Mouse (Mus musculus) heart, embryonic 11.5 days (tissue): ENCODE results near the gene Apeh. TPM values are rescaled to one million over a fixed set of nuclear protein-coding genes. Genes with fewer than 3 reads are reported as not detected.

Source experiments
- ATAC-seq: fragments of 200-750 bp; cut with Nextera tagmentation; replicated peaks from 2 replicates; pipeline ENCODE4 v1.8.0; 2017; ENCODE audit warnings: moderate library complexity; ENCODE audit not compliant: insufficient number of reproducible peaks, low FRiP score, low TSS enrichment
- H3K27ac ChIP-seq: fragments of 300-500 bp; sonication (generic); 2 replicates; pipeline ENCODE4 v1.5.1; 2014; ENCODE audit warnings: mild to moderate bottlenecking, low read depth, low read length
- H3K27me3 ChIP-seq: fragments of 300-500 bp; sonication (generic); 2 replicates; pipeline ENCODE4 v1.6.1; 2014; ENCODE audit warnings: mild to moderate bottlenecking, low read length, mixed read lengths; ENCODE audit not compliant: control insufficient read depth, insufficient read depth
- H3K36me3 ChIP-seq: fragments of 300-500 bp; sonication (generic); 2 replicates; pipeline ENCODE4 v1.6.1; 2014; ENCODE audit warnings: mild to moderate bottlenecking, low read length, moderate library complexity, mixed read lengths; ENCODE audit not compliant: control insufficient read depth, insufficient read depth
- H3K4me1 ChIP-seq: fragments of 300-500 bp; sonication (generic); 2 replicates; pipeline ENCODE4 v1.6.1; 2014; ENCODE audit warnings: low read length; ENCODE audit not compliant: control insufficient read depth, insufficient read depth
- H3K4me2 ChIP-seq: fragments of 300-500 bp; sonication (generic); 2 replicates; pipeline ENCODE4 v1.6.1; 2014; ENCODE audit warnings: mild to moderate bottlenecking, moderate library complexity
- H3K4me3 ChIP-seq: fragments of 300-500 bp; sonication (generic); 2 replicates; pipeline ENCODE4 v1.5.1; 2014; ENCODE audit warnings: low read depth, low read length
- H3K9ac ChIP-seq: fragments of 300-500 bp; sonication (generic); 2 replicates; pipeline ENCODE4 v1.6.1; 2014; ENCODE audit warnings: mild to moderate bottlenecking, low read depth, low read length, moderate library complexity
- H3K9me3 ChIP-seq: fragments of 300-500 bp; sonication (generic); replicated peaks from 2 replicates; pipeline ENCODE4 v1.6.1; 2016; ENCODE audit warnings: low read length; ENCODE audit not compliant: control insufficient read depth
- WGBS: fragments of 180-500 bp; shearing (Covaris S2); extraction: QIAGEN DNeasy Blood & Tissue Kit; methylation state at CpG from one replicate; pipeline ENCODE4 v1.1.7; 2014; ENCODE audit not compliant: insufficient replicate concordance; 5-methylcytosine and 5-hydroxymethylcytosine counted together
- polyA plus RNA-seq: library from polyadenylated mRNA; unstranded; fragments of >200 nt; fragmentation: Nextera tagmentation; extraction: Ambion mirVana; gene quantifications from 2 replicates; pipeline ENCODE4 v1.2.1, GENCODE M21; 2014

The Apeh gene
- polyA plus RNA-seq, 1 experiment from 2014 or later, result 64.5 TPM

- Histone ChIP-seq H3K27ac (peak overlapping the region; percentile 62), H3K9me3 (no peaks in the 10 kb centered on the region), H3K4me1 (peaks cover 24% of the 10 kb centered on the region; the same call in 1 of the 2 replicates), H3K9ac (peak overlapping the region; percentile 68; the same call in 1 of the 2 replicates), H3K27me3 (no peaks in the 10 kb centered on the region), H3K4me2 (peak overlapping the region; percentile 96), H3K4me3 (peak overlapping the region; percentile 91), H3K36me3 (peaks cover 6% of the 10 kb centered on the region)
- no peak for ATAC-seq
- 64% methylated on average over 10 of the region's 10 CpGs for WGBS
These were observed 1.7 kb upstream of the Apeh start for GRCm38 (mm10) chr9:108095949-108096712.

- Histone ChIP-seq H3K27me3 (no peaks in the 10 kb centered on the region), H3K27ac (peak overlapping the region; percentile 68), H3K4me2 (peak overlapping the region; percentile 96), H3K9me3 (no peaks in the 10 kb centered on the region), H3K4me3 (peak overlapping the region; percentile 91), H3K9ac (peak overlapping the region; percentile 91), H3K36me3 (peaks cover 9% of the 10 kb centered on the region), H3K4me1 (peaks cover 24% of the 10 kb centered on the region; the same call in 1 of the 2 replicates)
- no peak for ATAC-seq
- 16% methylated on average over 3 of the region's 3 CpGs for WGBS
These were observed 1.1 kb upstream of the Apeh start for GRCm38 (mm10) chr9:108095518-108095917.

GRCm38 (mm10) chr9:108094998-108095411 is 599 bp upstream of the Apeh start:
- peak overlapping the region; percentile 68 for H3K27ac ChIP-seq
- peaks cover 24% of the 10 kb centered on the region; the same call in 1 of the 2 replicates for H3K4me1 ChIP-seq
- peak overlapping the region; percentile 96 for H3K4me2 ChIP-seq
- WGBS, result under 1% methylated on average over 16 of the region's 16 CpGs
- no peaks in the 10 kb centered on the region for H3K9me3 ChIP-seq
- H3K27me3 ChIP-seq, result no peaks in the 10 kb centered on the region
- H3K4me3 ChIP-seq, result peak overlapping the region; percentile 91
- peaks cover 14% of the 10 kb centered on the region for H3K36me3 ChIP-seq
- ATAC-seq, result peak; percentile 80
- peak overlapping the region; percentile 91 for H3K9ac ChIP-seq

GRCm38 (mm10) chr9:108093586-108093985 is 820 bp downstream of the Apeh start:
- H3K36me3 ChIP-seq, result peaks cover 17% of the 10 kb centered on the region
- H3K4me1 ChIP-seq, result peaks cover 24% of the 10 kb centered on the region; the same call in 1 of the 2 replicates
- H3K9ac ChIP-seq, result peak overlapping the region; percentile 91
- peak overlapping the region; percentile 96 for H3K4me2 ChIP-seq
- WGBS, result 63% methylated on average over 10 of the region's 10 CpGs
- H3K9me3 ChIP-seq, result no peaks in the 10 kb centered on the region
- peak overlapping the region; percentile 68; the same call in 1 of the 2 replicates for H3K27ac ChIP-seq
- ATAC-seq, result no peak
- no peaks in the 10 kb centered on the region for H3K27me3 ChIP-seq
- H3K4me3 ChIP-seq, result peak overlapping the region; percentile 91

- no peak for ATAC-seq
- H3K9ac ChIP-seq, result no peak overlapping the region
- WGBS, result 91% methylated on average over 7 of the region's 7 CpGs
These were observed 3.7 kb downstream of the Apeh start for GRCm38 (mm10) chr9:108090611-108091120.

GRCm38 (mm10) chr9:108085261-108085660 is 9.1 kb downstream of the Apeh start:
- no peak for ATAC-seq
- Histone ChIP-seq H3K4me2 (no peak overlapping the region), H3K27me3 (peaks cover 38% of the 10 kb centered on the region), H3K4me1 (peaks cover 5% of the 10 kb centered on the region; the same call in 1 of the 2 replicates), H3K4me3 (no peak overlapping the region), H3K9ac (no peak overlapping the region), H3K36me3 (peaks cover 34% of the 10 kb centered on the region), H3K9me3 (no peaks in the 10 kb centered on the region), H3K27ac (peak overlapping the region; percentile 50)
- WGBS, result 92% methylated on average over 4 of the region's 4 CpGs

More at GRCm38 (mm10) chr9:108090611-108091120, 3.7 kb downstream of the Apeh start:
- Histone ChIP-seq H3K36me3 (peaks cover 36% of the 10 kb centered on the region), H3K4me2 (no peak overlapping the region), H3K27ac (no peak overlapping the region), H3K9me3 (no peaks in the 10 kb centered on the region), H3K4me1 (peaks cover 10% of the 10 kb centered on the region; the same call in 1 of the 2 replicates), H3K27me3 (no peaks in the 10 kb centered on the region), H3K4me3 (no peak overlapping the region)

- peaks cover 38% of the 10 kb centered on the region for H3K27me3 ChIP-seq
- H3K9me3 ChIP-seq, result no peaks in the 10 kb centered on the region
- no peak overlapping the region for H3K4me3 ChIP-seq
- H3K4me1 ChIP-seq, result peaks cover 9% of the 10 kb centered on the region; the same call in 1 of the 2 replicates
- ATAC-seq, result no peak
- peak overlapping the region; percentile 48; the same call in 1 of the 2 replicates for H3K4me2 ChIP-seq
- WGBS, result 39% methylated on average over 6 of the region's 6 CpGs
- peak overlapping the region; percentile 70; the same call in 1 of the 2 replicates for H3K27ac ChIP-seq
- H3K36me3 ChIP-seq, result peaks cover 28% of the 10 kb centered on the region
- H3K9ac ChIP-seq, result no peak overlapping the region
These were observed 10.8 kb downstream of the Apeh start for GRCm38 (mm10) chr9:108083561-108083960.

- Histone ChIP-seq H3K27me3 (peaks cover 38% of the 10 kb centered on the region), H3K36me3 (peaks cover 28% of the 10 kb centered on the region), H3K4me3 (peak within 1 kb of the TSS; percentile 21; the same call in 1 of the 2 replicates), H3K4me1 (peaks cover 13% of the 10 kb centered on the region; the same call in 1 of the 2 replicates), H3K9ac (peak within 1 kb of the TSS; percentile 28; the same call in 1 of the 2 replicates), H3K27ac (peak within 1 kb of the TSS; percentile 70), H3K4me2 (peak within 1 kb of the TSS; percentile 48), H3K9me3 (no peaks in the 10 kb centered on the region)
- WGBS, result 27% methylated on average over 12 of the region's 12 CpGs
- ATAC-seq, result no peak
These were observed 11.4 kb downstream of the Apeh start, which contains the start of gene Rnf123 for GRCm38 (mm10) chr9:108082988-108083431. Gene Rnf123 (minus strand): TSS chr9:108083346.
